Mouse (Mus musculus) embryonic facial prominence, embryonic 13.5 days (tissue): Measurements from ENCODE around the gene Safb. TPM values are rescaled to one million over a fixed set of nuclear protein-coding genes. Genes with fewer than 3 reads are reported as not detected.
"Not testable (repeated sequence)": the region's sequence is repeated elsewhere in the genome, so short reads cannot be mapped to it uniquely, and the experiment has no call there.

Experiments used
- ATAC-seq: fragments of 200-750 bp; cut with Nextera tagmentation; 2 replicates; pipeline ENCODE4 v1.8.0; 2017; ENCODE audit warnings: low read depth; ENCODE audit not compliant: insufficient number of reproducible peaks, insufficient read depth, low FRiP score, low TSS enrichment
- H3K27ac ChIP-seq: fragments of 300-500 bp; sonication (generic); 2 replicates; pipeline ENCODE4 v1.5.1; 2015; ENCODE audit warnings: moderate library complexity, mild to moderate bottlenecking, inconsistent platforms
- H3K27me3 ChIP-seq: fragments of 300-500 bp; sonication (generic); 2 replicates; pipeline ENCODE4 v1.6.1; 2015; ENCODE audit warnings: mild to moderate bottlenecking, inconsistent platforms
- H3K36me3 ChIP-seq: fragments of 300-500 bp; sonication (generic); 2 replicates; pipeline ENCODE4 v1.6.1; 2015; ENCODE audit warnings: mild to moderate bottlenecking, inconsistent platforms
- H3K4me1 ChIP-seq: fragments of 300-500 bp; sonication (generic); 2 replicates; pipeline ENCODE4 v1.6.1; 2015; ENCODE audit warnings: inconsistent platforms
- H3K4me2 ChIP-seq: fragments of 300-500 bp; sonication (generic); 2 replicates; pipeline ENCODE4 v1.6.1; 2015; ENCODE audit warnings: moderate library complexity, mild to moderate bottlenecking, inconsistent platforms
- H3K4me3 ChIP-seq: fragments of 300-500 bp; sonication (generic); 2 replicates; pipeline ENCODE4 v1.5.1; 2015; ENCODE audit warnings: mild to moderate bottlenecking, inconsistent platforms
- H3K9ac ChIP-seq: fragments of 300-500 bp; sonication (generic); 2 replicates; pipeline ENCODE4 v1.6.1; 2015; ENCODE audit warnings: mild to moderate bottlenecking, inconsistent platforms
- H3K9me3 ChIP-seq: fragments of 300-500 bp; sonication (generic); 2 replicates; pipeline ENCODE4 v1.6.1; 2016; ENCODE audit warnings: inconsistent platforms
- WGBS: fragments of 180-500 bp; shearing (Covaris S2); methylation state at CpG from one replicate; pipeline ENCODE4 v1.1.7; 2015; ENCODE audit warnings: mixed read lengths; 5-methylcytosine and 5-hydroxymethylcytosine counted together
- polyA plus RNA-seq: library from polyadenylated mRNA; unstranded; fragments of >200 nt; fragmentation: Nextera tagmentation; extraction: Ambion mirVana; gene quantifications from 2 replicates; pipeline ENCODE4 v1.2.1, GENCODE M21; 2015

The Safb gene
- polyA plus RNA-seq, 1 experiment from 2014 or later = 119 TPM

DNA sequence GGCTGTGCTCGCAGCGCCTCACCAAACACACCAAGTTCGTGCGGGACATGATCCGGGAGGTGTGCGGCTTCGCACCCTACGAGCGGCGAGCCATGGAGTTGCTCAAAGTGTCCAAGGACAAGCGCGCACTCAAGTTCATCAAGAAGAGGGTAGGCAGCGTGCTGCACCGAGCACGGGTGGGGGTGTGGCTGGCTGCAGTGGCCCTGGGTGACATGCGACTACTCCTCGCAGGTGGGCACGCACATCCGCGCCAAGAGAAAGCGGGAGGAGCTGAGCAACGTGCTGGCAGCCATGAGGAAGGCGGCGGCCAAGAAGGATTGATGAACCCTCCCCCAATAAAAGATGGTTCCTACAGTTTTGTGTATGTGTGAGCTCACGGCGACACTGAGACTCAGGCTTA, 29.3 kb downstream of the Safb start:
- H3K27me3 ChIP-seq, ATAC-seq, H3K9me3 ChIP-seq: not testable (repeated sequence)
- Histone ChIP-seq H3K4me1 (peaks cover 25% of the 10 kb centered on the region), H3K4me3 (peak overlapping the region; percentile 62), H3K27ac (peak overlapping the region; percentile 94), H3K4me2 (peak overlapping the region; percentile 89), H3K36me3 (peaks cover 48% of the 10 kb centered on the region), H3K9ac (peak overlapping the region; percentile 88)
- WGBS = under 1% methylated on average over 26 of the region's 26 CpGs

DNA sequence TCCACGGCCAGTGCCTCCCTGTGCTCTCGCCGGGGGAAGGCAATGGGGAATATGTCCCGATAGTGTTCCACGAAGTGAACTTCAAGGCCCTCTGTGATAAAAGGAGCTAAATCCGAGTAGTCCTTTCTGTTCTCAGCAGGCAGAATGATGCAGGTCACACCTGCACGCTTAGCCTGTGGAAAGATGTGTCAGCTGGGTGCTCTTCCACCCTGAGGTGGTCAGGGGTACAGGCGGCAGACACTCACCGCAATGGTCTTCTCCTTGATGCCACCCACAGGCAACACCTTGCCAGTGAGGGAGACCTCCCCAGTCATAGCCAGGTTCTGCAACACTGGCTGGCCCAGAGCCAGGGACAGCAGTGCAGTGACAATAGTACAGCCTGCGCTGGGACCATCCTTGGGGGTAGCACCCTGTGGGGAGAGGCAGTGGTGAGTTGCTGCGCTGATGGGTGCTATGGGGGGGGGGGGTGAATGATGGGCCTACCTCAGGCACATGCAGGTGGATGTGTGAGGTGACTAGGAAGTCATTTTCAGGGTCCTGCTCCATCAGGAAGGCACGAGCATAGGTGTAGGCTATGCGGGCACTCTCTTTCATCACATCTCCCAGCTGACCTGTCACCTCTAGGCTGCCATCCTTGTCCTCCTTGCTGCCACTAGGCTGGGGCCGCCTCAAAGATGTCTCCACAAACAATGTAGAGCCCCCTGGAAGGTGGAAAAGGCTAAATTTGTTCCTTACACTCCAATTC, 29.9 kb downstream of the Safb start:
- Histone ChIP-seq H3K9me3 (no peaks in the 10 kb centered on the region), H3K9ac (peak overlapping the region; percentile 88), H3K4me2 (peak overlapping the region; percentile 89), H3K4me3 (peak overlapping the region; percentile 62), H3K36me3 (peaks cover 55% of the 10 kb centered on the region), H3K27me3 (no peaks in the 10 kb centered on the region), H3K27ac (0 out of 2 replicates have a peak overlapping the region, but pooled peaks have one; percentile 94), H3K4me1 (peaks cover 25% of the 10 kb centered on the region)
- no peak for ATAC-seq
- WGBS = 28% methylated on average over 14 of the region's 14 CpGs

DNA sequence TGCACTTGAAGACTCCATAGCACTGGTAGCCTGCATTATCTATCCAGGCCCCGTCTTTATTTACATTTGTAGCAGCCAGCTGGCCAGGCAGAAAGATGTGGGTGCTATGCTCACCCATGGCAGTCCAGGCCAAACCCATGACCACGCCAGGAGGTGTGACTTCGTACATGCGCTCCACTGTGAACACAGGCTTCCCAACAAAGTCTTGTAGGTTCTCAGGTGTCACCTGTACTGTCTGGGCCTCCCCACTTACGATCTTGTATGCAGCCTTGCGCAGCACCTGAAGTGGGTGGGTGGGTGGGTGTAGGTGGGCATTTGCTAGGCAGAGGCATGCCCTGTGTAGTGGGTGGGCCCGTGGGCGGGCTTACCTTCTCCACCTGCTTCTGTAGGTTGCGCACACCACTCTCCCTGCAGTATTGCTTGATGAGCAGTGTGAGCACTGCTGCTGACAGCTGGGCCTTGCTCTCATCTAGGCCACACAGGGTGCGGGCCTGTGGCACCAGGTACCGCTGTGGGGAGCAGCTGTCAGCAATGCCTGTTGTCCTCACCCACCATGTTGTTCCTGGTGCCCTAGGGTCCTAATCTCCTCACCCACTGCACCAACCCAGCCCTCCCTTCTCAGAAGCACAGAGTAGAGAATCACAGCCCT, 30.6 kb downstream of the Safb start:
- H3K36me3 ChIP-seq = peaks cover 62% of the 10 kb centered on the region
- peak overlapping the region; percentile 62; the same call in 1 of the 2 replicates for H3K4me3 ChIP-seq
- H3K4me2 ChIP-seq = peak overlapping the region; percentile 89
- no peak for ATAC-seq
- H3K4me1 ChIP-seq = peaks cover 23% of the 10 kb centered on the region
- WGBS = 89% methylated on average over 11 of the region's 11 CpGs
- H3K9me3 ChIP-seq = no peaks in the 10 kb centered on the region
- H3K9ac ChIP-seq = peak overlapping the region; percentile 88
- H3K27ac ChIP-seq = no peak overlapping the region
- no peaks in the 10 kb centered on the region for H3K27me3 ChIP-seq

DNA sequence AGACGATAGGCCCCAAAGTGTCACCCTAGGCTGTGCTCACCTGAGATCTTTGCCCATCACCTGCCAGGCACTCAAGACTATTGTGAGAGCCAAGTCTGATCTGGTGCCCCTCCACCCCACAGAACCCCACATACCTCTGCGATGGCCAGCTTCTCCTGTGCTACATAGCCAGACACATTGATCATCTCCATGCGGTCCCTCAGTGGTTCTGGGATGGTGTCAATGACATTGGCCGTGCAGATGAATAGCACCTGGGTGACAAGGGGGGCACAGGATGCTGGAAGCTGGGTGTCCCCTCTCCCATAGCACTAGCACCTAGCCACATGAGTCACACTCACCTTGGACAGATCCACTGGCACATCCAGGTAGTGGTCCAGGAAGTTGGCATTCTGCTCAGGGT, 31.2 kb downstream of the Safb start:
- H3K9me3 ChIP-seq = no peaks in the 10 kb centered on the region
- H3K4me1 ChIP-seq = peaks cover 21% of the 10 kb centered on the region
- no peaks in the 10 kb centered on the region for H3K27me3 ChIP-seq
- H3K27ac ChIP-seq = no peak overlapping the region
- no peak for ATAC-seq
- H3K9ac ChIP-seq = no peak overlapping the region
- H3K36me3 ChIP-seq = peaks cover 67% of the 10 kb centered on the region
- 0 out of 2 replicates have a peak overlapping the region, but pooled peaks have one; percentile 89 for H3K4me2 ChIP-seq
- WGBS = 86% methylated on average over 4 of the region's 4 CpGs
- H3K4me3 ChIP-seq = no peak overlapping the region

DNA sequence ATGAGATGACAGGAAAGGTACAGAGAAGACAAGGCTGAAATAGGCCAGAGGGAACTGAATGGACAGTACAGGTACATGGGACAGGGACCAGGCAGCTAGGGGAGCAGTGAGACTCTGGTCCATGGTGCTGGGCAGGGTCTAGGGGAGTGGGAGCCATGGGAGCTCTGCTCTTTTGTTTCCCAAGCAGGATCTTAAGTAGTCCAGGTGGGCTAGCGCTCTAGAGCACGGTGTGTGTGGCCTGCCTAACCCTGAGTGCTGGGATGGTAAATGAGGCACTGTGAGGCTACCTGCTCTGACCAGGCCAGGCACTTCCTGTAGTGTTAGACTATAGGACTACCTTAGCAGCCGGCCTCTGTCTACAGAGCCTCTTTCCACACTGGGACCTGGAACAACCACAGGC, 32.1 kb downstream of the Safb start:
- no peak for ATAC-seq
- Histone ChIP-seq H3K9me3 (no peaks in the 10 kb centered on the region), H3K36me3 (peaks cover 74% of the 10 kb centered on the region), H3K27me3 (no peaks in the 10 kb centered on the region), H3K9ac (no peak overlapping the region), H3K4me1 (peaks cover 21% of the 10 kb centered on the region), H3K27ac (no peak overlapping the region), H3K4me3 (no peak overlapping the region), H3K4me2 (no peak overlapping the region)
- WGBS = 79% methylated on average over 3 of the region's 3 CpGs

DNA sequence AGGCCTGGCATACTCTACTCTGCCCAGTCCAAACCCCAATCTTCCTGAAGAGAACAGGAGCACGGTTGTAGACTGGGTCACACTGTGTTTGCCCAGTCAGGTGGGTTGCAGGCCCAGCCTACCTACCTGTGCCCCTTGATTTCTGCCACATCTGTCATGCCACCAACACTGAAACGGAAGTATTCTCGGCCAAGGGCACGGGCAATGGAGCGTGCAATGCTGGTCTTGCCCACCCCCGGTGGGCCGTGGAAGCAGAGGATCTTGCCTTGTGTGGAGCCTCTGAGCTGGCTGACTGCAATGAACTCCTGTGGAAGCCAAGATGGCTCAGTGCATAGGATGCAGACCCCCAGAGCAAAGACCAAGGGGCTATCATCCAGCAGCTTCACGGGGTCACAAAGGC, 33.0 kb downstream of the Safb start:
- H3K27ac ChIP-seq = no peak overlapping the region
- H3K36me3 ChIP-seq = peaks cover 83% of the 10 kb centered on the region
- WGBS = 88% methylated on average over 8 of the region's 8 CpGs
- peaks cover 16% of the 10 kb centered on the region for H3K4me1 ChIP-seq
- H3K4me2 ChIP-seq = no peak overlapping the region
- ATAC-seq = no peak
- no peak overlapping the region for H3K4me3 ChIP-seq
- no peaks in the 10 kb centered on the region for H3K27me3 ChIP-seq
- no peaks in the 10 kb centered on the region for H3K9me3 ChIP-seq
- no peak overlapping the region for H3K9ac ChIP-seq

DNA sequence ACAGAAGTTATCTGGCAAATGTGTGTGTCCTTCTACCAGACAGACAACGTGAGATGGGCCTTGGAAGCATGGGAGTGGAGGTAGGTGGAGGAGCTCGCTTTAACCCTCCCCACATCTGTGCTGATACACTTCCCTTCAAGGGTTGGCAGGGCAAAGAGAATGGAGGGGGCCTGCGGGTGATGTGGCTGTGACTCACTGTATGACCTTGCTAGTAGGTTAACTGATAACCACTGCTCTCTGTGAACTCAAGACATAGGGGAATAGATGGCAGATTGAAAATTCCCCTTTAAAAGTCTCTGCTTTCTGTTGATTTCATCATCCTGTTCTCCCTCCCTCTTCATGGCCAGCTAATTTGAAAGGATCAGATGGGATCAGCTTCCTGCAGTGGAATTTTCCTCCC, 40.9 kb downstream of the Safb start:
- 81% methylated on average over 3 of the region's 3 CpGs for WGBS
- Histone ChIP-seq H3K9ac (0 out of 2 replicates have a peak overlapping the region, but pooled peaks have one; percentile 37), H3K4me3 (peak overlapping the region; percentile 79), H3K27me3 (no peaks in the 10 kb centered on the region), H3K4me2 (peak overlapping the region; percentile 96), H3K9me3 (no peaks in the 10 kb centered on the region), H3K27ac (no peak overlapping the region), H3K36me3 (peaks cover 35% of the 10 kb centered on the region), H3K4me1 (peaks cover 27% of the 10 kb centered on the region)
- ATAC-seq = no peak

DNA sequence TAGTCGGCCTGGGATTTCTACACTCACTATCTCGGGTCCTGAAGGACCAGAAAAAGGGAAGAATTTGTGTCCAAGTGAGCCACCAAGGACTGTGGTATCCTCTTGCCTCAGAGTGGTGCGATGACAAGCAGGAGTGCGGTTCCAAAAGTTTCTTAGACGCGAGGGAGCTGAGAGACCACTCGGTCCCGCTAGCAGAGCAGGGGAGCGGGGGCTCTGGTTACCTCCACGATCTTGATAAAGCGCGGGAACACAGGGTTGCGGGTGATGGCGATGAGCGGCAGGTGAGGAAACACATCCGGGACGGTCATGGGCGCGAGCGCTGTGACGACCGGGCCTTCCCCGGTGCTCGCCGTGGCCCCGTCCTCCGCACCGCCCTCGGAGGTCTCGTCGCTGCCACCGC, 41.6 kb downstream of the Safb start:
- Histone ChIP-seq H3K36me3 (peaks cover 28% of the 10 kb centered on the region), H3K9me3 (no peaks in the 10 kb centered on the region), H3K4me3 (peak overlapping the region; percentile 79), H3K27me3 (no peaks in the 10 kb centered on the region), H3K27ac (peak overlapping the region; percentile 65; the same call in 1 of the 2 replicates), H3K4me2 (peak overlapping the region; percentile 96), H3K9ac (peak overlapping the region; percentile 93), H3K4me1 (peaks cover 27% of the 10 kb centered on the region)
- WGBS = under 1% methylated on average over 32 of the region's 32 CpGs
- no peak for ATAC-seq

DNA sequence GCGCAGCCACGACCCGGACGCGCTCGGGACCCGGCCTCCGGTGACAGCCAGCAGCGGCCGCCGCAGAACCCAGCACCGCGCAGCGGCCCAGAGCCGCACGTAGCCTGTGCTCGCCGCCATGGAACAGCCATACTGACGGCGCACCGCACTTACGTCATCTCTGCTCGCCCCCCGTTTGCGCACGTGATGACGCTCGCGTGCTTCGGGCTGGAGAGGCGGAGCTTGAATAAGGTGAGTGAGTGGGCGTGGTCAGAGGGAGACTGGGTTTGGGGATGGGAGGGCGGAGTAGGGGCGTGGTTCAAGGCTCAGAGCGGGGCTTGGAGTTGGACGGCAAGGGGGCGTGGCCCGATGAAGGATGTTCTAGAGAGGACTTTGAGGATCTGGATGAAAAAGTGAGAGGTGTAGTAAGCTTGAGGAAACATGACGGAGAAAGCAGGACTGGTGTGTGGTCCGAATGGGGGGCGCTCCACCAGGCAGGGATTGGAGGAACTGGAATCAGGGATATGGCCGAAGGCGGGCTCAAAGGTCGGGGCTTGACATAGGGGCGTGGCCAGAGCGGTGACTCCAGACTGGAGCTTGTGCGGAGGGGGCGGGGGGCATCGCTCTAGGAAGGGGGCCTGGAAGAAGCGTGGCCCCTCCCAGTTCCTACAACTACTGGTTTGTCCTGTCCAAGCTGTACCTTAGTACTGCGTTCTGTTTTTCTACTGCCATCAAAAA, 42.3 kb downstream of the Safb start, which contains the start of gene Lonp1:
Lonp1 (minus strand) TSS at position 134 of the 717 bp plus-strand sequence.
- under 1% methylated on average over 46 of the region's 51 CpGs for WGBS

DNA sequence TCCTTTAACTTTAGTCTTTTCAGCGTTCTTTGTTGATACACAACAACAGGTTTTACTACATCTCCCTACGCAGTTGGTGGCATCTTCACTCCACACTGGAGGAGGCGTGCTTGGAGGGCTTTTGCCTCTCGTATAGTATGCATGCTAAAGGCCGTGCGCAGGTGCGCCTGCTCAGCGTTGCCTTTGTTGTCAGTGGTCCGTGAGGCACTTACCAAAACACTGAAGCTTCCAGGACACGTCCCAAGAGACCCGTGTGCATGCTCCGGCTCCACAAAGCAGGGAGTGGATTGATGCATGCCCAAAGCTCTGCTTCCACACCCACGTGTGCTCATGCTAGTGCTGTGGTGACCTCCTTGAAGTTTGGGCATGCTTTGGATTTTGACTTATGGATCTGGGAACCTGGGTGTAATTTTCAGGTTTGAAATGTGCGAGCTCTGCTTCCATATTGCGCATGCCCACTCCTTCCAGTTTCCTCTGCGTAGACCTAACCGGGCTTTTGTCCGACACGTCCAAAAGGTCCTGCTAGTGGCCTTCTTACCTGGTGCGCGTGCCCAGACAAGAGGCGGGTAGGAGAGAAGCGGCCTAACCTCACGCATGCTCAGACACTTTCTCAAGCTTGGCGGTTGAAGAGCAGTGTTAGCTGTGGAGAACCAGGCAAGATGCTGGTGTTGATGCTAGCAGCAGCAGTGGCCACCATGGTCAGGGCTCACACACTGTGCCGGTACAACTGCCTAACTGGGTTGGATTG, 43.1 kb downstream of the Safb start, which contains the start of gene Catsperd:
Catsperd (plus strand) TSS at position 614 of the 748 bp plus-strand sequence.
- Histone ChIP-seq H3K27me3 (no peaks in the 10 kb centered on the region), H3K27ac (peak within 1 kb of the TSS; percentile 82), H3K4me2 (peak within 1 kb of the TSS; percentile 96), H3K36me3 (peaks cover 15% of the 10 kb centered on the region), H3K4me3 (peak within 1 kb of the TSS; percentile 79), H3K9me3 (no peaks in the 10 kb centered on the region), H3K4me1 (peaks cover 27% of the 10 kb centered on the region), H3K9ac (peak within 1 kb of the TSS; percentile 64)
- ATAC-seq = no peak
- 6% methylated on average over 26 of the region's 26 CpGs for WGBS

More for the DNA sequence above, 42.3 kb downstream of the Safb start, which contains the start of gene Lonp1:
- H3K4me3 ChIP-seq = peak within 1 kb of the TSS; percentile 79
- no peaks in the 10 kb centered on the region for H3K9me3 ChIP-seq
- ATAC-seq = peak; percentile 90
- H3K27ac ChIP-seq = peak within 1 kb of the TSS; percentile 82
- no peaks in the 10 kb centered on the region for H3K27me3 ChIP-seq
- H3K36me3 ChIP-seq = peaks cover 23% of the 10 kb centered on the region
- peak within 1 kb of the TSS; percentile 96 for H3K4me2 ChIP-seq
- H3K9ac ChIP-seq = peak within 1 kb of the TSS; percentile 93
- peaks cover 27% of the 10 kb centered on the region for H3K4me1 ChIP-seq
